Mouse (Mus musculus) bone marrow macrophage, adult 2 months (primary cell): ENCODE results near the gene Mettl6. TPM values are rescaled to one million over a fixed set of nuclear protein-coding genes. Genes with fewer than 3 reads are reported as not detected.
"Not testable (repeated sequence)": the region's sequence is repeated elsewhere in the genome, so short reads cannot be mapped to it uniquely, and the experiment has no call there.

ENCODE experiments used
- H3K27ac ChIP-seq: 2 replicates; pipeline ENCODE4 v1.5.1; 2012; ENCODE audit warnings: low read depth, low read length; ENCODE audit not compliant: insufficient read depth
- H3K4me1 ChIP-seq: 2 replicates; pipeline ENCODE4 v1.6.1; 2012; ENCODE audit warnings: low read length; ENCODE audit not compliant: control insufficient read depth, insufficient read depth
- H3K4me3 ChIP-seq: 2 replicates; pipeline ENCODE4 v1.5.1; 2012; ENCODE audit warnings: mild to moderate bottlenecking, low read length, moderate library complexity; ENCODE audit not compliant: insufficient read depth
- CTCF ChIP-seq: IDR thresholded peaks from 2 replicates; pipeline ENCODE4 v1.5.1; 2012; ENCODE audit warnings: low read depth, mild to moderate bottlenecking, low read length, moderate library complexity
- POLR2A ChIP-seq: IDR thresholded peaks from 2 replicates; pipeline ENCODE4 v1.6.1; 2012; ENCODE audit warnings: mild to moderate bottlenecking, low read depth, low read length, borderline replicate concordance
- polyA plus RNA-seq: library from polyadenylated mRNA; stranded (reverse); fragments of >200 nt; gene quantifications from 2 replicates; pipeline ENCODE4 v1.2.4, GENCODE M21; 2012; ENCODE audit not compliant: missing spikeins, insufficient read depth, insufficient read length

The Mettl6 gene
- polyA plus RNA-seq, 1 experiment: 30.8 TPM

DNA sequence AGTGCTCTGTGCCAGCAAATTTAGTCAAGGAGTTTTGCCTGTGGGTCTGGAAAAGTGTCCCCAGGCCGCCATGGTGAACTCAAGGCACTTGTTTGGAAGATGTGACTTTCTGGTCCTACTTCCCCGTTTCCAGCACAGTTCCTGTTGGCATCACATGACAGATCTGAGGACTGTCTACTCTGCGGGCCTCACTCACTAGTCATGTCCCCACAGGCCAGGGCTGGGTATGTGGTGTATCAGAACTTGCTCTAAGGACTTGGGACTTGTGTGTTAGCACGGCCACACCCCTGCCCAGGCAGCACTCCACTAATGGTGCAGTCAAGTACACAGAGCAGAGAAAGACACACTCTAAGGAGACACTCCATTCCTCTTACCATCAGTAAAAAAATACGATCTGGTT, 12.4 kb downstream of the Mettl6 start:
- peak overlapping the region; percentile 68 for H3K27ac ChIP-seq
- no peak for TF ChIP-seq CTCF
- TF ChIP-seq POLR2A: no peak
- H3K4me3 ChIP-seq: no peak overlapping the region
- peaks cover 11% of the 10 kb centered on the region for H3K4me1 ChIP-seq

DNA sequence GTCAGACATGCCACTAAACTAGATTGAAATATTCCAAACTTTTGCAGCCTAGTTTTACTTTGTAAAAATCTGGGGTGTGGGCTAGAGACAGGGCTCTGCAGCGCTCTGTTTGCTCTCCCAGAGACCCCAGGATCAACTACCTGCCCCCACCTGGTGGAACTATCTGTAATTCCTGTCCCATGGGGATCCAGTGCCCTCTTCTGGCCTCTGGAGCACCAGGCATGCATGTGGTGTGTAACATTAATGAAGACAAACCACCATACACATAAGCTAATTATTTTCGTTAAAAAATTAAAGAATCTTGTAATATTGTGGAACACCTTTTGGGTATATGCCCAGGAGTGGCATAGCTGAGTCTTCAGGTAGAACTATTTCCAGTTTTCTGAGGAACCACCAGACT, 21.5 kb downstream of the Mettl6 start:
- Histone ChIP-seq H3K27ac (no peak overlapping the region), H3K4me1 (no peaks in the 10 kb centered on the region), H3K4me3 (no peak overlapping the region)
- no peak for TF ChIP-seq POLR2A
- TF ChIP-seq CTCF: no peak

DNA sequence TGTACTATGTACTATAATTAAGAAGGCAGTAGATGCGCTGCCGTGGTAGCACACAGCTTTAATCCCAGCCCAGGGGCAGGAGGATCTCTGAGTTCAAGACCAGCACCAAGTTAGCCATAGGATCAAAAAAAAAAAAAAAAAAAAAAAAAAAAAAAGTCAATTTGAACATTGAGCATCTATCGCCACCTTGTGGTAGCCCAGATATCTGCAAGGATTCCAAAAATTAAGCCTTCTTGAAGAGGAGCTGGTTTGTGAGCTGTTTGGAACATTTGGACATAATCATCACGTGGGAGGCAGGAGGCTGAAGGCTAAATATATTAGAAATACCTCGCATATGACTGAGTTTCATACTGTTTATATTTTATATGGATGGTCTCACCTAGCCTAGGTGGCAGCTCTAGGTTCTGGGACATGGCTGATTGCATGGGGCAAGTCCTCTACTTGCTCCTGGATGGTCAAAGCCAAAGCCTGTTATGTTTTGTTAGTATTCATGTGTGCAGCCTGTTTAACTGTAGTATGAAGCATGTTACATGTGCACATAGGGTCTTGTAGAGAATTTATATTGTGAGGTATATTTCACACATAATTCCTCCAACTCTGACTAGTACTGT, 22.3 kb downstream of the Mettl6 start:
- H3K27ac ChIP-seq: no peak overlapping the region
- TF ChIP-seq POLR2A (no peak), CTCF (0 out of 2 replicates have a peak, but pooled peaks have one; percentile 12)
- H3K4me3 ChIP-seq: no peak overlapping the region
- H3K4me1 ChIP-seq: peaks cover 4% of the 10 kb centered on the region

DNA sequence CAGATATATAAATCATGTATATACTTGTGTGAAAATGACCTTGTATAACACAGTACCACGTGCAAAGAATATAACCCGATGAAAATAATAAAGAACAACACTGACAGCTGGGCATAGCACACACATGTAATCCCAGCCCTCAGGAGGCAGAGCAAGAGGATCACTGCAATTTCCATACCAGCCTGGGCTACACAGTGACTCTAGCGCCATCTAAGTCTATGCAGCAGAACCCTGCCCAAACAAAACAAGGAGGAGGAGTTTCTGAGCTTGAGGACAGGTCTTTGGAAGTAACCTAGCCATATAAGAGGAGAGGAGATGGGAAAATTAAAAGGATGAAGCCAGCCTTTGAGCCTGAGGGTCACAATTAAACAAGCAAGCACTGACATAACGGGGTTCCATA, 25.1 kb downstream of the Mettl6 start:
- Histone ChIP-seq H3K4me3 (no peak overlapping the region), H3K4me1 (peaks cover 11% of the 10 kb centered on the region), H3K27ac (no peak overlapping the region)
- TF ChIP-seq POLR2A (no peak), CTCF (no peak)

DNA sequence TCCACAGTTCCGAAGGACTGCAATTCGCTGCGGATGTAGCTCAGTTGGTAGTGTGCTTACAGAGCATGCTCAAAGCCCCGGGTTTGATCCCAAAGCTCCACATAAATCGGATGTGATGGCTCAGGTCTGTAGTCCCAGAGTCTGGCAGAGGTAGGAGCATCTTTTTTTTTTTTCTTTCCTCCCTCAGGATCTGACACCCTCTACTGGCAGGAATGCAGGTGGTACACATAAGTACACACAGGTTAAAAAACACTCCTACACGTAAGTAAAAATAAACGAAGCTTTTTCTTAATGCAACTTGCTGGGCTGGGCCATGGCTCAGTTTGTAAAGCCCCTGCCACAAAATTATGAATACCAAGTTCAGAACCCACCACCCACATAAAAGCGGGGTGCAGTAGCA, 30.7 kb downstream of the Mettl6 start:
- TF ChIP-seq CTCF (no peak), POLR2A (no peak)
- peaks cover 17% of the 10 kb centered on the region for H3K4me1 ChIP-seq
- no peak overlapping the region for H3K4me3 ChIP-seq

DNA sequence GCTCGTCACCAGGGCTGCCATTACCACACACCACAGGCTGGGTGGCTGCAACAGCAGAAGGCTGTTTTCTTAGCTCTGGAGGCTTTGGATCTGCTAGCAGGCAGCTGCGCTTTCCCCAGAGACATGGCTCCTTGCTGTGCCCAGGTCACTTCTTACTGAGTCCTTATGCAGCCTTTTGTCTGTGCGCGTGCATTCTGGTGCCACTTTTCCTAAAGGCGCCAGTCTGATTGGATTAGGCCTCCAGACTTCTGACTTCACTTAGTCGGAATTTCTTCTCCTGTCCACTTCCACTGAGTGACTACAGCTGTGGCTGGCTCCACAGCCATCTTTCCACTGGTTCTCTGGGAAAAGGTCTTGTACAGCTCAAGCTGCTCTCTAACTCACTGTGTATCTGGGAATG, 32.0 kb downstream of the Mettl6 start:
- no peak overlapping the region for H3K27ac ChIP-seq

More for the DNA sequence above, 30.7 kb downstream of the Mettl6 start:
- H3K27ac ChIP-seq: no peak overlapping the region

DNA sequence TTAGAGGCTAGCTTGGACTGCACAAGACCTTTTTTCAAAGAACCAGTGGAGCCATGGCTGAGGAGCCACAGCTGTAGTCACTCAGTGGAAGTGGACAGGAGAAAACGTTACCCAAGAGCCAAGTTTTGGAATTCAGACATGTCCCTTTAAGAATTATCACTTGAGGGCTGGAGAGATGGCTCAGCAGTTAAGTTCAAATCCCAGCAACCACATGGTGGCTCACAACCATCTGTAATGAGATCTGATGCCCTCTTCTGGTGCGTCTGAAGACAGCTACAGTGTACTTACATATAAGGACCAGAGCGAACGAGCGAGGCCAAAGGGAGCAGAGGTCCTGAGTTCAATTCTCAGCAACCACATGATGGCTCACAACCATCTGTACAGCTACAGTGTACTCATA, 32.6 kb downstream of the Mettl6 start:
- peaks cover 27% of the 10 kb centered on the region for H3K4me1 ChIP-seq
- H3K4me3 ChIP-seq, H3K27ac ChIP-seq: not testable (repeated sequence)

More for the DNA sequence above, 32.0 kb downstream of the Mettl6 start:
- H3K4me3 ChIP-seq: no peak overlapping the region
- TF ChIP-seq CTCF: no peak
- TF ChIP-seq POLR2A: no peak
- peaks cover 27% of the 10 kb centered on the region for H3K4me1 ChIP-seq

DNA sequence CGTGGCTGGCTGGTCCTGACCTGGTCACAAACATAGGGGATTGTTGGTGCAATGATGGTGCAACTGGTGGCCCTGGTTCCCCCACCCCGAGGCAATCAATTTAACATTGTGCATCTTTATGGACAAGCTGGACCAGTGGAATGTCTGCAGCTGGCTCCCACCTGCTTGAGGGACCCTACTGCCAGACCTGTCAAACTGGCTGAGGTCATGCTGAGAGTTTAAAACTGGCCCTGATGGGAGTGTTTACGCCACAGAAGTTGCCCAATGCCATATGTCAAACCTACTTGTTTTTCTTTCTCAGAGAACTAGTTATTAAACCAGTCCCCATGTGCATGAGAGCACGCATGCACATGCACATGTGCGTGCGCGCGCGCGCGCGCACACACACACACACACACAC, 36.8 kb downstream of the Mettl6 start:
- H3K4me1 ChIP-seq: peaks cover 31% of the 10 kb centered on the region
- H3K4me3 ChIP-seq: no peak overlapping the region
- peak overlapping the region; percentile 55 for H3K27ac ChIP-seq
- TF ChIP-seq POLR2A (no peak), CTCF (no peak)

DNA sequence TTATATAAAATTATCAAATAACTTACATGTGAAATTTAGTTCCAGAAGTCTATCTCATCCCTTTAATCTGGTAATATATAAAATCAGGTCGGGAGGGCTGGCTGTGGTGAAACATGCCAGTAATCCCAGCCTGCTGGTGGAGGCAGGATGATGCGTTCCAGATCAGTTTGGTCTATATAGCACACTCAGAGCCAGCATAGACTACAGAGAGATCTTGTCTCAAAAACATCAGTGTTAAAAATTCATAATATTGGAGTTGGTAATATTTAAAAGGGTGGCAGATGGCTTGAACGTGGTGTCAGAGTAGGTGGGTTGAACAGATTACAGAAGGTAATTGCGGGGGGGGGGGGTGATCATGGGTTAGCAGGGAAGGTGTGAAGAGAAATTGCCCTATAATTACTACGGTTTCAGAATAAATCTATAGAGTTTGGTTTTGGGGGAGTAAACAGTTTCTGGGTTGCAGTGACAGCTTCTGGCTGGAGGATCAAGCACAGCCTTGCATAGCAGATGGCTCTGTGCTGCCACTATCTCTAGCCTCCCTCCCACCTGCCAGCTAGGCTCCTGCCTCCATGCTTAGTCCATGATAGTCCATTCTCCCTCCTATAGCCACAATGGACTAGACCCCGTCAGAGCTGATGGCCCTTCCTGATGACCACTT, 38.6 kb downstream of the Mettl6 start:
- no peak for TF ChIP-seq POLR2A
- no peak for TF ChIP-seq CTCF
- H3K4me1 ChIP-seq: peaks cover 34% of the 10 kb centered on the region
- H3K4me3 ChIP-seq: no peak overlapping the region
- H3K27ac ChIP-seq: no peak overlapping the region

DNA sequence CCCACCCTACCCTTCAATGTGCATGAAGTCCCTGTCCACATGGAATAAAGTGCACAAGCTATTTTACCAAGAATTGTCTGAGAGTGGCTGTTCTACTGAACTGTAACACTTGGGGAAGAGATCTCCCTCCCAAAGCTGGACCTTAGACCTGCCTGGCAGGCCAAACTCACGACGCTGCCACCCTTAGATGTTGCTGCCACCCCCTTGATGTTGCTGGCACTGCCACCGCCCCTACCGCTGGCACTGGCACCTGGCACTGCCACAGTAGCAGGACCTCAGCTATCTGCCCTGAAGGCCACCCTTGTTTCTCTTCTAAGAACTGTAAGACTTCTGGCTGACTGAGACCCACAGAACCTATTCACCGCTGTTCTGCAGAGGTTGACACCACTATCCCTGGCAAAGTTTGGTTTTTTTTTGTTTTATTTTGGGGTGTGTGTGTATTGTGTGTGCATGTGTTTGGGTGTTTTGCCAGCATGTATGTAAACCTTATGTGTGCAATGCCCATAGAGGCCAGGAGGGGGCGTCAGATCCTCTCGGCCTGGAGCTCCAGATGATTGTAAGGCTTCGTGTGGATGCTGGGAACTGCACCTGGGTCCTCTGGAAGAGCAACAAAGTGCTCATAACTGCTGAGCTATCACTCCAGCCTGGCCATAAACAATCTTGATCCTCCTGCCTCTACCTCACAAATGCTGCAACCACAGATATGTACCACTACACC, 39.8 kb downstream of the Mettl6 start:
- TF ChIP-seq CTCF: no peak
- no peak for TF ChIP-seq POLR2A
- peaks cover 35% of the 10 kb centered on the region for H3K4me1 ChIP-seq
- no peak overlapping the region for H3K27ac ChIP-seq
- no peak overlapping the region for H3K4me3 ChIP-seq

DNA sequence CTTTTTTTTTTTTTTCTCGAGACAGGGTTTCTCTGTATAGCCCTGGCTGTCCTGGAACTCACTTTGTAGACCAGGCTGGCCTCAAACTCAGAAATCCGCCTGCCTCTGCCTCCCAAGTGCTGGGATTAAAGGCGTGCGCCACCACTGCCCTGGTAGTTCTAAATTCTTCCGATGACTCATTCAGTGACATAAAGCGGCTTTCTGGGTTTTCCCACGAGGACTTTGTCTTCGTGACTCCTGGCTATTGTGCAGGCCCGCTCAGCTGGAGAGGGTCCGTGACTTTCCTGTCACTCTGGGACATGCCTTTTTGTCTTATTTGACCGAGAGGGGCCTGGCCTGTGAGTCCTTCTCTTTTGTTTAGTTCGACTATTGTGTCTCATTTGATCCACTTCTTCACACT, 40.9 kb downstream of the Mettl6 start:
- not testable (repeated sequence) for H3K27ac ChIP-seq, H3K4me3 ChIP-seq
- H3K4me1 ChIP-seq: peaks cover 27% of the 10 kb centered on the region
